Mouse (Mus musculus) thymus, adult 18-20 months (tissue): Measurements from ENCODE around the gene Ufsp2.

Experiments used
- DNase-seq, 2 experiments: peaks; one replicate each; pipeline ENCODE4 v3.0.0; 2022; ENCODE audit warnings: mixed read lengths in 2 of 2

Ufsp2 gene

GRCm38 (mm10) chr8:45975126-45975836, at the start of gene Ufsp2, which contains the start of gene 1700029J07Rik:
Ufsp2 (plus strand) TSS chr8:45975528.
1700029J07Rik (minus strand) TSS chr8:45975252.
- peak; percentile 95 to 96 for DNase-seq

- DNase-seq: peak; percentile 77 to 79
These were observed 40.7 kb upstream of the Ufsp2 start, which contains the start of gene Ccdc110 for GRCm38 (mm10) chr8:45934582-45935014. Ccdc110 (plus strand) TSS chr8:45934619.

- DNase-seq: no peak
These were observed 38.3 kb upstream of the Ufsp2 start for GRCm38 (mm10) chr8:45936986-45937385.

- no peak for DNase-seq
These were observed 29.0 kb upstream of the Ufsp2 start for GRCm38 (mm10) chr8:45946283-45946682.

GRCm38 (mm10) chr8:45950622-45951021, 24.7 kb upstream of the Ufsp2 start:
- DNase-seq: no peak

GRCm38 (mm10) chr8:45970894-45971293, 4.4 kb upstream of the Ufsp2 start:
- DNase-seq: no peak

- no peak for DNase-seq
These were observed 1.3 kb upstream of the Ufsp2 start for GRCm38 (mm10) chr8:45973988-45974505.

- DNase-seq: no peak
These were observed 625 bp downstream of the Ufsp2 start for GRCm38 (mm10) chr8:45975837-45976468.

- no peak for DNase-seq
These were observed 11.3 kb downstream of the Ufsp2 start for GRCm38 (mm10) chr8:45986665-45987064.

- no peak for DNase-seq
These were observed 12.9 kb downstream of the Ufsp2 start for GRCm38 (mm10) chr8:45988189-45988588.

- DNase-seq: no peak
These were observed 15.4 kb downstream of the Ufsp2 start for GRCm38 (mm10) chr8:45990631-45991310.

GRCm38 (mm10) chr8:45994111-45994510, 18.8 kb downstream of the Ufsp2 start:
- DNase-seq: no peak

GRCm38 (mm10) chr8:45995576-45995975, 20.2 kb downstream of the Ufsp2 start:
- DNase-seq: no peak

GRCm38 (mm10) chr8:45998228-45998627, 22.9 kb downstream of the Ufsp2 start:
- no peak for DNase-seq

- peak; percentile 28 for DNase-seq
These were observed 23.9 kb downstream of the Ufsp2 start, which contains the start of gene Lrp2bp for GRCm38 (mm10) chr8:45999138-45999783. Lrp2bp (plus strand) TSS chr8:45999303.

GRCm38 (mm10) chr8:45999784-46000705, 24.7 kb downstream of the Ufsp2 start:
- peak; percentile 99 for DNase-seq

GRCm38 (mm10) chr8:46005596-46005995, 30.3 kb downstream of the Ufsp2 start, which contains the start of gene Ankrd37:
Ankrd37 (minus strand) TSS chr8:46005707.
- DNase-seq: no peak

GRCm38 (mm10) chr8:46007050-46007672, 31.8 kb downstream of the Ufsp2 start:
- no peak for DNase-seq

- DNase-seq: no peak
These were observed 35.0 kb downstream of the Ufsp2 start for GRCm38 (mm10) chr8:46010306-46010705.

- no peak for DNase-seq
These were observed 35.7 kb downstream of the Ufsp2 start for GRCm38 (mm10) chr8:46010746-46011680.
